Mouse (Mus musculus) forebrain, postnatal 0 days (tissue): ENCODE measurements at regions not wholly inside any gene's neighbourhood (a gene's known extent, or its start where the extent isn't known, plus 50 kb on each side); places are given as distances from the start of the nearest gene placed in this dataset.

ENCODE experiments used
- ATAC-seq: fragments of 200-750 bp; cut with Nextera tagmentation; 2 replicates; pipeline ENCODE4 v1.8.0; 2017; ENCODE audit warnings: mild to moderate bottlenecking, moderate library complexity
- DNase-seq: peaks from one replicate; pipeline ENCODE4 v3.0.0-alpha.2; 2015
- H3K27ac ChIP-seq: fragments of 300-500 bp; sonication (generic); 2 replicates; pipeline ENCODE4 v1.5.1; 2014; ENCODE audit warnings: low read depth, mild to moderate bottlenecking, antibody characterized with exemption, low read length, moderate library complexity, mixed read lengths
- H3K27me3 ChIP-seq: fragments of 300-500 bp; sonication (generic); 2 replicates; pipeline ENCODE4 v1.6.1; 2014; ENCODE audit warnings: mild to moderate bottlenecking, low read length, mixed read lengths; ENCODE audit not compliant: insufficient read depth
- H3K36me3 ChIP-seq: fragments of 300-500 bp; sonication (generic); 2 replicates; pipeline ENCODE4 v1.6.1; 2014; ENCODE audit warnings: mild to moderate bottlenecking, moderate library complexity; ENCODE audit not compliant: insufficient read depth
- H3K4me1 ChIP-seq: fragments of 300-500 bp; sonication (generic); 2 replicates; pipeline ENCODE4 v1.6.1; 2014; ENCODE audit warnings: antibody characterized with exemption; ENCODE audit not compliant: insufficient read depth
- H3K4me2 ChIP-seq: fragments of 300-500 bp; sonication (generic); 2 replicates; pipeline ENCODE4 v1.6.1; 2014; ENCODE audit warnings: low read depth, mild to moderate bottlenecking, moderate library complexity
- H3K4me3 ChIP-seq: fragments of 300-500 bp; sonication (generic); 2 replicates; pipeline ENCODE4 v1.5.1; 2014; ENCODE audit warnings: low read depth, low read length, mixed read lengths
- H3K9ac ChIP-seq: fragments of 300-500 bp; sonication (generic); 2 replicates; pipeline ENCODE4 v1.6.1; 2014; ENCODE audit warnings: mild to moderate bottlenecking
- H3K9me3 ChIP-seq: fragments of 300-500 bp; sonication (generic); 2 replicates; pipeline ENCODE4 v1.6.1; 2016; ENCODE audit warnings: low read length
- CTCF ChIP-seq: sonication (generic); IDR thresholded peaks from 2 replicates; pipeline ENCODE4 v1.5.1; 2016; ENCODE audit warnings: antibody characterized with exemption, control low read depth, low read depth
- WGBS: fragments of 180-500 bp; shearing (Covaris S2); extraction: QIAGEN DNeasy Blood & Tissue Kit; methylation state at CpG from one replicate; pipeline ENCODE4 v1.1.7; 2014; 5-methylcytosine and 5-hydroxymethylcytosine counted together

- Histone ChIP-seq H3K36me3 (no peaks in the 10 kb centered on the region), H3K27ac (peak overlapping the region; percentile 69), H3K27me3 (no peaks in the 10 kb centered on the region), H3K9me3 (no peaks in the 10 kb centered on the region), H3K9ac (no peak overlapping the region; the same call in 1 of the 2 replicates), H3K4me3 (no peak overlapping the region), H3K4me2 (peak overlapping the region; percentile 33; the same call in 1 of the 2 replicates), H3K4me1 (0 out of 2 replicates have a peak, but pooled peaks cover 4% of the 10 kb centered on the region)
- no peak for TF ChIP-seq CTCF
- DNase-seq (peak; percentile 81), ATAC-seq (peak; percentile 80)
- WGBS, result 18% methylated on average over 13 of the region's 13 CpGs
Observed at GRCm38 (mm10) chr16:77851206-77852065, 249.5 kb upstream of the Gm11146 start.

DNA sequence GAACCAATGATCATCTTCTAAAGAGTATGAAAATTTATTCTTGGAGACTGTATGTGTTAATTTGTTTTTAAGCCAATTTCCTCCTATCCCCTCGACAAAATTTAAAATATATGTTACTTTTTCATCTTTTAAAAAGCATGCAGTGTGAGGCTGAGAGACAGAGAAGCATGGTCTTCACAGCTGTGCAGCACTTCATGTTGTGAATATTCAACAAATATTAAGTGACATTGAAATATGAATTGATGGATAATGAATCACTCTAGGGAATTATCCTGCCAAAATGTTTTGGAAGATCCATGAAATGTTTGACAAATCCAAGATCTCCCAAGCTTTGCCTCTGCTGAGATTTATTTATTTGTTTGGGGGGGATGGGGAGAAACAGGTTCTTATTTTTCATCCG is 233.9 kb upstream of the Gm11146 start:
- no peak for TF ChIP-seq CTCF
- H3K36me3 ChIP-seq, result no peaks in the 10 kb centered on the region
- ATAC-seq (peak; percentile 50; the same call in 1 of the 2 replicates), DNase-seq (no peak)
- 35% methylated on average over 2 of the region's 2 CpGs for WGBS
- no peak overlapping the region for H3K27ac ChIP-seq
- H3K4me3 ChIP-seq, result no peak overlapping the region
- H3K9me3 ChIP-seq, result no peaks in the 10 kb centered on the region
- H3K9ac ChIP-seq, result no peak overlapping the region
- H3K4me2 ChIP-seq, result no peak overlapping the region
- no peaks in the 10 kb centered on the region for H3K27me3 ChIP-seq
- H3K4me1 ChIP-seq, result no peaks in the 10 kb centered on the region

DNA sequence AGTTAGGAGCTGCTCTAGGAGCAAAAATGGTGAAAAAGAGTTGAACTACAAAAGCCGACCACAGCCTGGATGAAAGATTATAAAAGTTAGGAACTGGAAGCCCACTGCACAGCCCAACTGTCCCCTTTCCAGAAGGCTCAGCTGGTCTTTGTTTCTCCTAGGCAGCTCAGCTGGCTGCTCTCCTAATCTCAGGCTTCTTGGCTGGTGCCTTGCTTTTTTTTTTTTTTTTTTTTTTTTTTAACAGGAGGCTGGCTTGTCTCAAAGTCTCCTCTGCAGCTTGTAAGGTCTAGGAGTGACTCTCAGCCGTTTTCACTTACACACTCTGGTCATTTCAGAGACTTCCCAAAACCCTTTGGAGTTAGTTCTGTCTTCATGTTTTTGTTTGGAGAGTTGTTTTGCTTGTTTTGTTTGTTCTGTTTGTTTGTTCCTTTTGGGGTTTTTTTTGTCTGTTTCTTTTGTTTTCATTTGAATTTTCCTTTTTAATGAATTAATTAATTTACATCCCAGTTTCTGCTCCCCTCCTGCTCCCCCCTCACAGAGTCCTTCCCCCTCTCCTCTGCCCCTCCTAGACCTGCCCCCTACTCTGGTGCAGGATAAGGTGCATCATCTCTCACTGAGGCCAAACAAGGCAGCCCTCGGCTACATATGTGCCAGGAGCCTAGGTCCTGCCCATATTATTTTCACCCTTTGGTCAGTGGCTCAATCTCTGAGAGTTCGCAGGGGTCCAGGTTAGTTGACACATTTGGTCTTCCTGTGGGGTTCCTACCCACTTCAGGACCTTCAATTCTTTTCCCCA is 225.6 kb upstream of the Gm11146 start:
- no peak for TF ChIP-seq CTCF
- H3K27me3 ChIP-seq, result no peaks in the 10 kb centered on the region
- no peaks in the 10 kb centered on the region for H3K36me3 ChIP-seq
- ATAC-seq (peak; percentile 66), DNase-seq (peak; percentile 64)
- H3K4me1 ChIP-seq, result no peaks in the 10 kb centered on the region
- H3K27ac ChIP-seq, result no peak overlapping the region
- H3K9ac ChIP-seq, result no peak overlapping the region
- 44% methylated on average over 4 of the region's 4 CpGs for WGBS
- H3K9me3 ChIP-seq, result no peaks in the 10 kb centered on the region
- no peak overlapping the region for H3K4me3 ChIP-seq
- no peak overlapping the region for H3K4me2 ChIP-seq

- no peaks in the 10 kb centered on the region for H3K27me3 ChIP-seq
- no peaks in the 10 kb centered on the region for H3K4me1 ChIP-seq
- ATAC-seq (peak; percentile 71), DNase-seq (no peak)
- H3K9me3 ChIP-seq, result no peaks in the 10 kb centered on the region
- TF ChIP-seq CTCF, result no peak
- no peak overlapping the region for H3K27ac ChIP-seq
- no peaks in the 10 kb centered on the region for H3K36me3 ChIP-seq
- H3K9ac ChIP-seq, result no peak overlapping the region
- no peak overlapping the region for H3K4me3 ChIP-seq
- H3K4me2 ChIP-seq, result no peak overlapping the region
- 42% methylated on average over 5 of the region's 5 CpGs for WGBS
Observed at GRCm38 (mm10) chr16:77799709-77800108, 197.8 kb upstream of the Gm11146 start.

- Histone ChIP-seq H3K9me3 (no peaks in the 10 kb centered on the region), H3K27ac (no peak overlapping the region), H3K36me3 (no peaks in the 10 kb centered on the region), H3K4me2 (no peak overlapping the region), H3K4me3 (no peak overlapping the region), H3K27me3 (no peaks in the 10 kb centered on the region), H3K4me1 (no peaks in the 10 kb centered on the region), H3K9ac (no peak overlapping the region)
- ATAC-seq (no peak), DNase-seq (peak; percentile 56)
- no peak for TF ChIP-seq CTCF
- WGBS, result 64% methylated on average over 4 of the region's 4 CpGs
Observed at GRCm38 (mm10) chr16:77796926-77797325, 195.0 kb upstream of the Gm11146 start.

GRCm38 (mm10) chr16:77789652-77790051 is 187.8 kb upstream of the Gm11146 start:
- WGBS, result 48% methylated on average over 5 of the region's 5 CpGs
- no peak for TF ChIP-seq CTCF
- no peak overlapping the region for H3K4me3 ChIP-seq
- H3K27ac ChIP-seq, result peak overlapping the region; percentile 95
- peaks cover 16% of the 10 kb centered on the region for H3K4me1 ChIP-seq
- no peaks in the 10 kb centered on the region for H3K9me3 ChIP-seq
- no peaks in the 10 kb centered on the region for H3K27me3 ChIP-seq
- no peak overlapping the region for H3K4me2 ChIP-seq
- H3K36me3 ChIP-seq, result no peaks in the 10 kb centered on the region
- ATAC-seq, result no peak
- DNase-seq, result peak; percentile 67
- H3K9ac ChIP-seq, result no peak overlapping the region

GRCm38 (mm10) chr16:77789206-77789605 is 187.3 kb upstream of the Gm11146 start:
- Histone ChIP-seq H3K36me3 (no peaks in the 10 kb centered on the region), H3K9me3 (no peaks in the 10 kb centered on the region), H3K9ac (0 out of 2 replicates have a peak overlapping the region, but pooled peaks have one; percentile 60), H3K27me3 (no peaks in the 10 kb centered on the region), H3K4me2 (no peak overlapping the region), H3K4me3 (no peak overlapping the region), H3K4me1 (peaks cover 16% of the 10 kb centered on the region), H3K27ac (peak overlapping the region; percentile 95)
- TF ChIP-seq CTCF, result no peak
- ATAC-seq (no peak), DNase-seq (peak; percentile 62)
- WGBS, result 73% methylated on average over 2 of the region's 2 CpGs
